Mouse (Mus musculus): ENCODE data around the gene Ahsg. TPM values are rescaled to one million over a fixed set of nuclear protein-coding genes. Genes with fewer than 3 reads are reported as not detected.

Gene Ahsg
- polyA plus RNA-seq, 1 experiment from 2014 or later: not detected

DNA sequence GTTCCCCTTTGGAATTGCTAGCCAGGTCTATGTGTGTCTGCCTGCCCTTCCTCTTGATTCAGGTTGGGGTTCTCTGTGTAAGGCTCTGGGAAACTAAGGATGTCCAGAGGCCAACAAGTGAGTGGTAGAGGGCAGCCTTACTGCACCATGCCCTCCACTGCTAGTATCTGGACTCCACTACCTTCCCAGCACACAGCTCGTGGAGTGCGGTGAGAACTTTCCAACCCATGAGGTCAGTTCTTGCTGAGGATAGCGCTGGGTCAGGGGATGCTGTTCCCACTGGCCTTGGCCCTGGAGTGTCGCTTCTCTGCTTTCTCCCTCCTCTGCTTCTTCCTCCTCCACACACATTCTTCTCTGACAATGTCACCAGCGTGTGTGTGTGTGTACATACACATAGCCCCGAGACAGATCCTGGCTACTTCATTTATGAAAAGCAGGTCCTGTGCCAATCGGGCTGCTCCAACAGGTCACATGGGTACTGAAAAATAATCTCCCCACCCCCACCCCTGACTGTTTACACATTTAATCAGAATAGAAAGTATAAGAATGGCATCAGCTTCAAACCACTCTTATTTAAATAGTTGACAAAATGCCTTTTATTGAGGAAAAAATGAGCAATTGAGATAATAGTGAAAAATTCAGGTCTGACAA is 11.0 kb upstream of the Ahsg start:
- no peak overlapping the region for H3K27ac ChIP-seq (replicated peaks; ENCODE audit: low read depth, low read length)
- H3K9ac ChIP-seq (replicated peaks; ENCODE audit: low read length): no peak overlapping the region
- H3K4me1 ChIP-seq (ENCODE audit: control insufficient read depth, insufficient read depth, low read length): no peaks in the 10 kb centered on the region
- no peaks in the 10 kb centered on the region for H3K9me3 ChIP-seq (replicated peaks; ENCODE audit: control insufficient read depth, low read length)
- ATAC-seq (replicated peaks; ENCODE audit: insufficient number of reproducible peaks, low FRiP score, low TSS enrichment, low read depth) (no peak), DNase-seq (ENCODE audit: low spot score) (no peak)
- H3K4me3 ChIP-seq (ENCODE audit: low read depth, low read length): no peak overlapping the region
- no peaks in the 10 kb centered on the region; the same call in 1 of the 2 replicates for H3K27me3 ChIP-seq (ENCODE audit: control insufficient read depth, insufficient read depth, low read length)
- H3K4me2 ChIP-seq (ENCODE audit: low read depth, low read length): no peak overlapping the region
- 58% methylated on average over 7 of the region's 7 CpGs for WGBS
- no peaks in the 10 kb centered on the region for H3K36me3 ChIP-seq (replicated peaks; ENCODE audit: control insufficient read depth, insufficient read depth, low read depth, low read length)

DNA sequence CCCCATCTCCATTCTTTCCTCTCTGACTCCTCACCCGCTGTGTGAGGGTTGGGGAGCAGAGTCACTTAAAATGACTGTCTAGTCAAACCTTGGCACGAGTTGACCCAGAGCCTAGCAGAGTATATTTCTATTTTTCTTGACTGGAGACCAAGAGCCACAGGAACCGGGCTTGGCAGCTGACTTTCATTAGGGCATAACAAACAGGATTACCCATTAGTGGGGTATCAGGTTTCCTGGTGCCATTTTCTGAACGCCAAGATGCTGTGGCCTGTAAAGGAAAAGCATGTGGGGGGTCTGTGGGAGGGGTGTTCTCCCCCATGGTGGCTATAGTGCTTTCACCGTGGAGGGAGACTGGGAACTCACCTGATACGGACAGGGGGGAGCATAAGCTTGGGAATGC is 10.2 kb upstream of the Ahsg start:
- H3K9ac ChIP-seq (replicated peaks; ENCODE audit: low read length): no peak overlapping the region
- peak; percentile 55; the same call in 1 of the 2 replicates for ATAC-seq (replicated peaks; ENCODE audit: insufficient number of reproducible peaks, low FRiP score, low TSS enrichment, low read depth)
- no peaks in the 10 kb centered on the region for H3K36me3 ChIP-seq (replicated peaks; ENCODE audit: control insufficient read depth, insufficient read depth, low read depth, low read length)
- DNase-seq (ENCODE audit: low spot score): peak; percentile 87
- no peak overlapping the region for H3K4me3 ChIP-seq (ENCODE audit: low read depth, low read length)
- H3K4me2 ChIP-seq (ENCODE audit: low read depth, low read length): no peak overlapping the region
- no peaks in the 10 kb centered on the region for H3K4me1 ChIP-seq (ENCODE audit: control insufficient read depth, insufficient read depth, low read length)
- no peaks in the 10 kb centered on the region; the same call in 1 of the 2 replicates for H3K27me3 ChIP-seq (ENCODE audit: control insufficient read depth, insufficient read depth, low read length)
- WGBS: 7% methylated on average over 6 of the region's 6 CpGs
- H3K27ac ChIP-seq (replicated peaks; ENCODE audit: low read depth, low read length): no peak overlapping the region
- H3K9me3 ChIP-seq (replicated peaks; ENCODE audit: control insufficient read depth, low read length): no peaks in the 10 kb centered on the region

DNA sequence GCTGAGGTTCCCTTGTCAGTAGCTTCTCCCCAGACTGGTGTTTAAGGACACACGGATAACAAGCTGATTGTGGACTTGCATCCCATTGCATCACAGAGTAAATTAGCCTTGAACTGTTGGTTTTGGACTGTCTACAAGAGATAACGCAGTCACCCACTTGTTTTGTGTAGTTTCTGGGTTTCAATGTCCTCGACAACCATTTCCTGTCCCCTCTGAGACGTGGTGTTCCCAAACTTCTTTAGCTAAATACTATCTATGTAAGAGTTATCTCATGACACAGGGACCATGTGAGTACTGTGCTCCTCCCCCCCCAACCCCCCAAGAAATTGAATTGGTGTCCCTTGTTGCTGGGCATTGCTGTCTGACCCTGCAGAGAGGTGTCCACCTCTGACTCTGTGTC is 9.6 kb upstream of the Ahsg start:
- Histone ChIP-seq H3K4me1 (ENCODE audit: control insufficient read depth, insufficient read depth, low read length) (no peaks in the 10 kb centered on the region), H3K27me3 (ENCODE audit: control insufficient read depth, insufficient read depth, low read length) (no peaks in the 10 kb centered on the region; the same call in 1 of the 2 replicates), H3K36me3 (replicated peaks; ENCODE audit: control insufficient read depth, insufficient read depth, low read depth, low read length) (no peaks in the 10 kb centered on the region), H3K4me3 (ENCODE audit: low read depth, low read length) (no peak overlapping the region), H3K9me3 (replicated peaks; ENCODE audit: control insufficient read depth, low read length) (no peaks in the 10 kb centered on the region), H3K27ac (replicated peaks; ENCODE audit: low read depth, low read length) (no peak overlapping the region), H3K4me2 (ENCODE audit: low read depth, low read length) (no peak overlapping the region), H3K9ac (replicated peaks; ENCODE audit: low read length) (no peak overlapping the region)
- no peak for DNase-seq (ENCODE audit: low spot score)
- WGBS: 73% methylated on average over 4 of the region's 4 CpGs
- no peak for ATAC-seq (replicated peaks; ENCODE audit: insufficient number of reproducible peaks, low FRiP score, low TSS enrichment, low read depth)

DNA sequence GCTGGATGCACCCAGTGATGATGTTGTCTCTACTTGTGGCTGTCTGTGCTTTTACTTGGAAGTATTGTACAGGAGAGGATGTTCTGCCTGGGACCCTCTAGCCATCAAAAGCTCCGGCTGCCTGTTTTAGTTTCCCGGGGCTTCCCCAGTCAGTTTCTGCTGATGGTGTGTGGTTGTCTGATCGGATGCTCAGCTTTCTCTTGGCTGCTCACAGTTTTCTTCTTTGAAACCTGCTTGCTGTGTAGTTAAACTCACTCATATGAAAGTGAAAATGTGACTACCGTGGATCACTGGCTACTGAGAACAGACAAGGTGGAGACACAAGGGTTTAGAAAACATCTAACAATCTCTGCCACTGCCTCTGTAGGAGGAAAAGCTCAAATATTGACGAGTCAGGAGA is 7.6 kb upstream of the Ahsg start:
- H3K4me1 ChIP-seq (ENCODE audit: control insufficient read depth, insufficient read depth, low read length): no peaks in the 10 kb centered on the region
- no peaks in the 10 kb centered on the region; the same call in 1 of the 2 replicates for H3K27me3 ChIP-seq (ENCODE audit: control insufficient read depth, insufficient read depth, low read length)
- H3K4me3 ChIP-seq (ENCODE audit: low read depth, low read length): no peak overlapping the region
- no peak overlapping the region for H3K4me2 ChIP-seq (ENCODE audit: low read depth, low read length)
- ATAC-seq (replicated peaks; ENCODE audit: insufficient number of reproducible peaks, low FRiP score, low TSS enrichment, low read depth) (no peak), DNase-seq (ENCODE audit: low spot score) (no peak)
- no peak overlapping the region for H3K9ac ChIP-seq (replicated peaks; ENCODE audit: low read length)
- H3K27ac ChIP-seq (replicated peaks; ENCODE audit: low read depth, low read length): no peak overlapping the region
- H3K36me3 ChIP-seq (replicated peaks; ENCODE audit: control insufficient read depth, insufficient read depth, low read depth, low read length): no peaks in the 10 kb centered on the region
- no peaks in the 10 kb centered on the region for H3K9me3 ChIP-seq (replicated peaks; ENCODE audit: control insufficient read depth, low read length)
- 78% methylated on average over 5 of the region's 5 CpGs for WGBS

DNA sequence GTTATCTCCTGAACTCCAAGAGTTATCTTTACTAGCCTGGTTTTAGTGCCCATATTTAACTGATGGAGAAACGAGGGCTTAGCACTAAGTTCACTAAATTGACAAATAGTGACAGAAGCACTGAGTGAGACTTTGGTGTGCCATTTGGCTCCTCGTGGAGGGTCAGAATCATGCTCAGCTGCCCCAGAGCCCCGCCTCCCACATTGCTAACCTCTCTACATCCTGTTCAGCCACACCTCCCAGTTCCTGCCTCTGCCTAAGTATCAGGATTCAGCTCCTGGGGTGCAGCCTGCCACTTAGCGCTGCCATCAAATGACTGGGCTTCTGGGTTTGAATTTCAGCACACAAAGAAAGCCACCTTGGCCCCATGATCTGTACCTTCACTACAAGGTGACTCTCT is 5.7 kb upstream of the Ahsg start:
- DNase-seq (ENCODE audit: low spot score) (peak; percentile 18), ATAC-seq (replicated peaks; ENCODE audit: insufficient number of reproducible peaks, low FRiP score, low TSS enrichment, low read depth) (no peak)
- no peak overlapping the region for H3K4me2 ChIP-seq (ENCODE audit: low read depth, low read length)
- 50% methylated on average over 4 of the region's 4 CpGs for WGBS
- no peak overlapping the region for H3K9ac ChIP-seq (replicated peaks; ENCODE audit: low read length)
- H3K4me3 ChIP-seq (ENCODE audit: low read depth, low read length): no peak overlapping the region
- H3K27ac ChIP-seq (replicated peaks; ENCODE audit: low read depth, low read length): no peak overlapping the region
- no peaks in the 10 kb centered on the region for H3K9me3 ChIP-seq (replicated peaks; ENCODE audit: control insufficient read depth, low read length)
- no peaks in the 10 kb centered on the region for H3K36me3 ChIP-seq (replicated peaks; ENCODE audit: control insufficient read depth, insufficient read depth, low read depth, low read length)
- no peaks in the 10 kb centered on the region; the same call in 1 of the 2 replicates for H3K27me3 ChIP-seq (ENCODE audit: control insufficient read depth, insufficient read depth, low read length)
- H3K4me1 ChIP-seq (ENCODE audit: control insufficient read depth, insufficient read depth, low read length): no peaks in the 10 kb centered on the region

DNA sequence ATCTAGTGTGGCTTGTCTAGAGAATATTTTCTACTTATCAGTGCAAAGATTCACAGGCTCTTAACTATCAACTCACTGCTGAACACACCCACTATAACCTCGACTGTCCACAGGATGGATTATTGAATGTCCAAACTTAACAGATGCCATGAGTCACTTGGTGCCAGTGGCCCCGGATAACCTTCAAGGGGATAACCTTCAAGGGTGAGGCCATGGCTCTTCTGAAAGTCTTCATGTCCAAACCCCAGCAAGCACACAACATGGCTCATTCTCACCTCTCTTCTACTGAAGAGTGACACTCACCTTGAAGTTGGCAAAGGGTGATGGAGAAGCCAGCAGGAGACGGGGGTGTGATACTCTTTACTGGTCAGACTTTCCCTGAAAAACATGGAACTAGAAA is 4.4 kb upstream of the Ahsg start:
- no peaks in the 10 kb centered on the region for H3K9me3 ChIP-seq (replicated peaks; ENCODE audit: control insufficient read depth, low read length)
- no peaks in the 10 kb centered on the region; the same call in 1 of the 2 replicates for H3K27me3 ChIP-seq (ENCODE audit: control insufficient read depth, insufficient read depth, low read length)
- no peak overlapping the region for H3K9ac ChIP-seq (replicated peaks; ENCODE audit: low read length)
- H3K4me3 ChIP-seq (ENCODE audit: low read depth, low read length): no peak overlapping the region
- H3K27ac ChIP-seq (replicated peaks; ENCODE audit: low read depth, low read length): no peak overlapping the region
- 87% methylated on average over 3 of the region's 3 CpGs for WGBS
- no peaks in the 10 kb centered on the region for H3K4me1 ChIP-seq (ENCODE audit: control insufficient read depth, insufficient read depth, low read length)
- H3K4me2 ChIP-seq (ENCODE audit: low read depth, low read length): no peak overlapping the region
- ATAC-seq (replicated peaks; ENCODE audit: insufficient number of reproducible peaks, low FRiP score, low TSS enrichment, low read depth) (no peak), DNase-seq (ENCODE audit: low spot score) (no peak)
- no peaks in the 10 kb centered on the region for H3K36me3 ChIP-seq (replicated peaks; ENCODE audit: control insufficient read depth, insufficient read depth, low read depth, low read length)

DNA sequence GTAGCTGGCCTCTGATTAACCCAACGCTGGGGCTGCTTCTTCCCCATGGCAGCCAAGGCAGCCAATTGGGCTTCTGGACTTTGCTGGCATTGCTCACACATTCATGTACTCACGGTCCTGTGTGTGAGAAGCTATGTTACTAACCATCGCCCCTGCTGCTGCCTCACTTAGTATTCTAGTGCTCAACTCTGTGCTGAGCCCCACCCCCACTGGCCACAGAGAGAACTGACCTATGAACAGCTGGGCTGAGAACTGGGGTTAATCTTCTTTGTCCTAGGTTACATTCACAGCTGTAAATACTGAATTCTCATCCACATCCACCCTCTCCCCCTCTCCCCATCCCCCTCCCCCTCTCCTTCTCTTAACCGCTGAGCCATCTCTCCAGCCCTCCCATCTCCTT is 2.2 kb upstream of the Ahsg start:
- Histone ChIP-seq H3K4me2 (ENCODE audit: low read depth, low read length) (no peak overlapping the region), H3K4me3 (ENCODE audit: low read depth, low read length) (no peak overlapping the region), H3K36me3 (replicated peaks; ENCODE audit: control insufficient read depth, insufficient read depth, low read depth, low read length) (no peaks in the 10 kb centered on the region), H3K4me1 (ENCODE audit: control insufficient read depth, insufficient read depth, low read length) (no peaks in the 10 kb centered on the region), H3K9ac (replicated peaks; ENCODE audit: low read length) (no peak overlapping the region), H3K9me3 (replicated peaks; ENCODE audit: control insufficient read depth, low read length) (no peaks in the 10 kb centered on the region), H3K27me3 (ENCODE audit: control insufficient read depth, insufficient read depth, low read length) (no peaks in the 10 kb centered on the region; the same call in 1 of the 2 replicates), H3K27ac (replicated peaks; ENCODE audit: low read depth, low read length) (no peak overlapping the region)
- WGBS: 76% methylated on average over 4 of the region's 4 CpGs
- DNase-seq (ENCODE audit: low spot score) (no peak), ATAC-seq (replicated peaks; ENCODE audit: insufficient number of reproducible peaks, low FRiP score, low TSS enrichment, low read depth) (no peak)

DNA sequence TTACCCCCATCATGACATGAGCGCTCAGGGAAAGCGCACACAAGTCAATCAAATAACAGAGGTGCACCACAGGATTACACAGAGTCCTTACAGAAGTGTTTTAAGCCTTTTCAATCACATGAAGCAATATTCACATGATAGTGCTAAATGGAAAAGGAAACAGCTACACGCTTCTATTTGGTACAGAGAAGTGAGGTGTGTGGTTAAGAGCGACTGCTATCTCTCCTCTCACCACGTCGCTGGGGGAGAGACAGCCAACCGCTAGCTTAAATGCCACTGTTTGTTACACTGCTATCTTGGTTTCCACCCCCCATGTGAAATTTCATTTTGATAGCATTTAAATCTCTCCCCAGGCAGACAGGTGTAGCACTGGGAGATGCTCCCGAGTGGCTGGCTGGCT is 1.4 kb upstream of the Ahsg start:
- Histone ChIP-seq H3K4me3 (ENCODE audit: low read depth, low read length) (no peak overlapping the region), H3K4me2 (ENCODE audit: low read depth, low read length) (no peak overlapping the region), H3K4me1 (ENCODE audit: control insufficient read depth, insufficient read depth, low read length) (no peaks in the 10 kb centered on the region), H3K9me3 (replicated peaks; ENCODE audit: control insufficient read depth, low read length) (no peaks in the 10 kb centered on the region), H3K36me3 (replicated peaks; ENCODE audit: control insufficient read depth, insufficient read depth, low read depth, low read length) (no peaks in the 10 kb centered on the region), H3K9ac (replicated peaks; ENCODE audit: low read length) (no peak overlapping the region), H3K27ac (replicated peaks; ENCODE audit: low read depth, low read length) (no peak overlapping the region), H3K27me3 (ENCODE audit: control insufficient read depth, insufficient read depth, low read length) (no peaks in the 10 kb centered on the region)
- ATAC-seq (replicated peaks; ENCODE audit: insufficient number of reproducible peaks, low FRiP score, low TSS enrichment, low read depth) (no peak), DNase-seq (ENCODE audit: low spot score) (no peak)
- 92% methylated on average over 8 of the region's 8 CpGs for WGBS
